Mouse (Mus musculus) embryonic fibroblast, embryonic 13.5 days (primary cell): ENCODE data around the gene Rab36.

Source experiments
- CTCF ChIP-seq: IDR thresholded peaks from 2 replicates; pipeline ENCODE4 v1.5.1; 2011; ENCODE audit warnings: mild to moderate bottlenecking, control low read depth, low read length, moderate library complexity, borderline replicate concordance; ENCODE audit not compliant: insufficient read depth
- POLR2A ChIP-seq: IDR thresholded peaks from 2 replicates; pipeline ENCODE4 v1.6.1; 2011; ENCODE audit warnings: low read depth, mild to moderate bottlenecking, control low read depth, low read length, moderate library complexity

- no peak for TF ChIP-seq POLR2A
- no peak for TF ChIP-seq CTCF
Observed at GRCm38 (mm10) chr10:74990584-74991322, 46.1 kb upstream of the Rab36 start.
